Mouse (Mus musculus) ovary, adult 18-20 months (tissue): ENCODE data around the gene Fbxo11.
"Not testable (repeated sequence)": the region's sequence is repeated elsewhere in the genome, so short reads cannot be mapped to it uniquely, and the experiment has no call there.

Experiments
- DNase-seq: peaks from one replicate; pipeline ENCODE4 v3.0.0; 2022; ENCODE audit warnings: low spot score, mixed read lengths

Fbxo11 gene

GRCm38 (mm10) chr17:88014456-88014855 lies 50.6 kb downstream of the Fbxo11 start:
- DNase-seq, result no peak

GRCm38 (mm10) chr17:88006956-88007355 lies 58.1 kb downstream of the Fbxo11 start:
- no peak for DNase-seq

- no peak for DNase-seq
Observed at GRCm38 (mm10) chr17:88004892-88005291, 60.2 kb downstream of the Fbxo11 start.

GRCm38 (mm10) chr17:87997808-87998207 lies 67.3 kb downstream of the Fbxo11 start:
- DNase-seq, result no peak

GRCm38 (mm10) chr17:87993338-87993737 lies 71.8 kb downstream of the Fbxo11 start:
- DNase-seq, result no peak

DNA sequence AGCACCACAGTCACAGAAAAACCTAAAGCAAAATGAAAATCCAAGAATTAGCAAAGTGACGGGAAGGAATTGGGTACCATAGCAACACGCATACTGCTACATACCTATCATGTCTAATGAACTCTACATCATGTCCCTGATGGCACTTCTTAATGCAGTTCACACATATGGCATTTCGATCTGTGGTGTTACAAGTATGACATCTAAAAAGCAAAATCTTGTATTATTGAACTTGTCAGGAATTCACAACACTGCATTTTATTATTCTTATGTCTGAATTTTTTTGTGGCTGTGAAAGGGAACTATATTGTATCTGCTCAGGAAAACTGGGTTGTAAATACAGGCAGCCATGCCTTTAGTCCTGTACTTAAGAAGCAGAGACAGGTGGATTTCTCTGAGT lies 72.9 kb downstream of the Fbxo11 start:
- DNase-seq, result no peak

- DNase-seq, result no peak
Observed at GRCm38 (mm10) chr17:87987507-87987906, 77.6 kb downstream of the Fbxo11 start.

- no peak for DNase-seq
Observed at GRCm38 (mm10) chr17:87985916-87986315, 79.2 kb downstream of the Fbxo11 start.

DNA sequence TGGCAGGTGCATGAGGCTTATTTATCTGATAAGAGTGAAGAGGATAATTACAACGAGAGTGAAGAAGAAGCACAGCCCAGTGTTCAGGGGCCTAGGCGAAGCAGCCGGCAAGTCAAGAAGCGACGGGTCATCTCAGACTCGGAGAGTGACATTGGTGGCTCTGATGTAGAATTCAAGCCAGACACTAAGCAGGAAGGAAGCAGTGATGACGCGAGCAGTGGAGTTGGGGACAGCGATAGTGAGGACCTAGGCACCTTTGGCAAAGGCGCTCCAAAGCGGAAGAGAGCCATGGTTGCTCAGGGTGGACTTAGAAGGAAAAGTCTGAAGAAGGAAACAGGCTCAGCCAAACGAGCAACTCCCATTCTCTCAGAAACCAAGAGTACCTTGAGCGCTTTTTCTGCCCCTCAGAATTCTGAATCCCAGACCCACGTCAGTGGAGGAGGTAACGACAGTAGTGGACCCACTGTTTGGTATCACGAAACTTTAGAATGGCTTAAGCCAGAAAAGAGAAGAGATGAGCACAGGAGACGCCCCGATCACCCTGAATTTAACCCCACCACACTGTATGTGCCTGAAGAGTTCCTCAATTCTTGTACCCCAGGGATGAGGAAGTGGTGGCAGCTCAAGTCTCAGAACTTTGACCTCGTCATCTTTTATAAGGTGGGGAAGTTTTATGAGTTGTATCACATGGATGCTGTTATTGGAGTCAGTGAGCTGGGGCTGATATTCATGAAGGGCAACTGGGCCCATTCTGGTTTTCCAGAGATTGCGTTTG lies 80.5 kb downstream of the Fbxo11 start:
- no peak for DNase-seq

GRCm38 (mm10) chr17:87983313-87983712 lies 81.8 kb downstream of the Fbxo11 start:
- no peak for DNase-seq

DNA sequence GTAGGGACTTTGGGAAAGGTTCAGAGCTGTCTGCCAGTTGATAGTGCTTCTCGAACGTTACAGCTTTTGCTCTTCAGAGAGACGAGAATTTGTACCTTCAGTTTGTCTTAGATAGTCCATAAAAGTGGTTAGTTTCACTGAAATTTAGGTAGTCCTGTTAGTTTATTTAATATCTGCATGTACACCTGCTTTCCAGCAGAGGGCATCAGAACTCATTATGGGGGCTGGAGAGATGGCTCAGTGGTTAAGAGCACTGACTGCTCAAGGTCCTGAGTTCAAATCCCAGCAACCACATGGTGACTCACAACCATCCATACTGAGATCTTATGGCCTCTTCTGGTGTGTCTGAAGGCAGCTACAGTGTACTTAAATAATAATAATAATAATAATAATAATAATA lies 83.0 kb downstream of the Fbxo11 start:
- DNase-seq, result no peak

DNA sequence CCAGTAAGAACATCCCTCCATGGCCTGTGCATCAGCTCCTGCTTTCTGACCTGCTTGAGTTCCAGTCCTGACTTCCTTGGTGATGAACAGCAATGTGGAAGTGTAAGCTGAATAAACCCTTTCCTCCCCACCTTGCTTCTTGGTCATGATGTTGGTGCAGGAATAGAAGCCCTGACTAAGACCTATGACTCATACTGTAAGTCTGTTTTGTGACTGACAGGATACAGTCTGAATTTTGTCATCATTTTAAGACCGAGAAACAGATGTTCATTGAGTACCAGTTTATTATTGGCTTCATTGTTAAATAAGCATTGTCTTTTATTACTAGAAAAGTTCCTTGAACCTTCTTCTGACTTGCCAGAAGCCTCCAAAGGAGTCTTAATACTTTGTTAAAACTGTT lies 85.4 kb downstream of the Fbxo11 start:
- DNase-seq, result not testable (repeated sequence)

- not testable (repeated sequence) for DNase-seq
Observed at GRCm38 (mm10) chr17:87976927-87977326, 88.2 kb downstream of the Fbxo11 start.

GRCm38 (mm10) chr17:87976154-87976806 lies 88.8 kb downstream of the Fbxo11 start:
- no peak for DNase-seq

GRCm38 (mm10) chr17:87975229-87975853 lies 89.8 kb downstream of the Fbxo11 start:
- peak; percentile 44 for DNase-seq

- peak; percentile 86 for DNase-seq
Observed at GRCm38 (mm10) chr17:87974629-87975228, 90.4 kb downstream of the Fbxo11 start, which contains the start of gene Msh6. Msh6 (plus strand) TSS chr17:87975062.

DNA sequence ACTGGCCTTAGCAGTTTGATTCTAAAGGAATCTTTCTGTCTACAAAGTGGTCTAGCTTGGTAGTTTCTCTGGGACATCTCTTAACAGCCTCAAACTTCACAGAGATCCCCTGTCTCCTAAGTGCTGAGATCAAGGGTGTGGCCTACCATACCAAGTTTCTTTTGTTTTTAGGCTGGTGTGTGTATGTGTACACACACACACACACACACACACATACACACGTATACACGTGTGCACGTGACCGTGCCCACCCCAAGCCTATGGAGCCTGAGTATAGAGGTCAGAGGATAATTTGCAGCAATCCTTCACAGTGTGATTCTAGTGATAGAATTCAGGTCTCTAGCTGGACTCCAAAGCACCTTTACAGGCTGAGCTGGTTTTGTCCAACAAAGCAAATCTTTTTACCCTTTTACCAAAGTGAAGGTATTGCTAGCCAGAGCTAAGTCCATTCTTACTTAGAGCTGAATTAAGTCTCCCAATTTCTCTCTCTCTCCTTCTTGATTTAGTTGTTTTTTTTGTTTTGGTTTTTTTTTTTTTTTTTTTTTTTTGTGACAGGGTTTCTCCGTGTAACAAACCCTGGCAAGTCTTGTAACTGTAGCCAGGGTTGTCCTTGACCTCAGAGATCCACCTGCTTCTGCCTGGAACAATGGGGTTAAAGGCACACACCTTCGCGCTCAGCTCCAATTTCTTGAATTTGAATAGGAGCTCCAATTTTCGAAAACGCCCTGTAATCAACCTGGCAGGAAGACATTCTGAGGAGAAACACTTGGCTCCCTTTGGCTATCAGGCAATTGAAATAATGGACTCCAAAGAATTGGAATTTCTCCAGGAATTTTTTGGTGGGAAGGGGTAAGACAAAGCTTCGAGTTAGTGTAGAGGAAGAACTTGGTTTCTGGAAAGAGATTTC lies 91.6 kb downstream of the Fbxo11 start:
- DNase-seq, result no peak

GRCm38 (mm10) chr17:87972856-87973255 lies 92.2 kb downstream of the Fbxo11 start:
- DNase-seq, result no peak

DNA sequence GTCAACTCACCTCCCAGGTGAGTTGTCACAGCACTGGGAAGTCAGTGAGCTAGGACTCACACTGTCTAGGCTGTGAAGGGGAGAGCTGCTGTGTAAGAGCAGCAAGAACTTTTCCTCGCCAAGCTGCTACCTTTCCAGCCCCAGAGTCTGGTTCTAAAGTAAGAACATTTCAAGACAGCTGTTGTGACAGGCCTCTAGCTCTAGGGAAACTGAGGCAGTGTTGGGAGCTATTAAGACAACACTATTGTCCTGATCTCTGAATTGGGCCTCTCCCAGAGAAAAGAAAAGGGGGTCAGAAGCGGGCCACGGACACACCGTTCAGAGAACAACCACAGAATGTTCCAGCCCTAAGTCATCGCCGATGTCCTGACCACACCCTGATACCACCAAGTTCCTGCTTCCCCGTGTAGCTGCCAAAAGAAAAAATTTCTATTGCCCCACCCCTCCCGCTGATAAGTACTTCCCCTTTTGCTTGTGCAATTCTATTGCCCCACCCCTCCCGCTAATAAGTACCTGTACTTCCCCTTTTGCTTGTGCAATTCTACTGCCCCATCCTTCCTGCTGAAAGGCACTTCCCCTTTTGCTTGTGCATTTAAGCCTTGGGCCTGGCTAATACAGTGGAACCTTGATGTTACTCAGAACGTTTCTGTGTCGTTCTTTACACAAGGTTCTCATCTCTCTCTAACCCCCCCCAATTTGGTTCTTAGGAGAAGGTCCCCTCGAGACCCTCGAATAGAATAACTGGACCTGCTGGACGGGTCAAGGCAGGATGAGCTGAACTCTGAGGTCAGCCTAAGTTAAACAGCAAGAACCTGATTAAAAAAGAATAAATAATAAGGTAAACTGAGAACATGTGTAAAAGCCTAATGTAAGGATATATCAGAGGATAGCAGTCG lies 93.1 kb downstream of the Fbxo11 start:
- DNase-seq, result not testable (repeated sequence)

GRCm38 (mm10) chr17:87968483-87968926 lies 96.6 kb downstream of the Fbxo11 start:
- DNase-seq, result not testable (repeated sequence)
